Mouse (Mus musculus): Measurements from ENCODE around the gene Gm4131.

DNA sequence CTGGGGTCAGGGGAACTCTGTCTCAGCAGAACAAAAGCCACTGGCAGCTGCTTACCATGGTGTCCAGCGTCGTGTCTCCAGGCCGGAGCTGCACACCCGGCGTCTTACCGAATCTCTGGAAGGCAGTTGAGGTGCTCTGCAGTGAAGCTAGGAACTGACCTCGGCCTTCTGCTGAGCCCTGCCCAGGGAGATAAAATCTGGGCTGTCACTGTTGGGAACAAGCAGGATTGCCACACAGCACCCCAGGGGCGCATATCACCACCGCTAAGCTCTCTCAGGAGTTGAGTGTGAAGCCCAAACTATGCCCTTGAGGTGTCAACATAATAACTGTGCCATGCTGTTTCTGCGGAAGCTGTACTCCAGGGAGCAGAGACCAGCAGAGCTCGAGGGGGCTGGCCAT lies 113.4 kb downstream of the Gm4131 start:
- TF ChIP-seq CTCF (IDR thresholded peaks at IDR 0.05; ENCODE audit: borderline replicate concordance, control insufficient read depth, extremely low read depth, insufficient read depth, low read length, poor library complexity) (no peak), POLR2A (IDR thresholded peaks at IDR 0.05; ENCODE audit: control insufficient read depth, extremely low read depth, insufficient read depth, low read length, poor library complexity) (no peak)
